Mouse (Mus musculus) midbrain, embryonic 12.5 days (tissue): ENCODE measurements around the gene Med17. TPM values are rescaled to one million over a fixed set of nuclear protein-coding genes. Genes with fewer than 3 reads are reported as not detected.

Source experiments
- ATAC-seq: fragments of 200-750 bp; cut with Nextera tagmentation; 2 replicates; pipeline ENCODE4 v1.8.0; 2017; ENCODE audit warnings: low read depth, moderate TSS enrichment, moderate library complexity; ENCODE audit not compliant: low FRiP score
- H3K27ac ChIP-seq: fragments of 300-500 bp; sonication (generic); replicated peaks from 2 replicates; pipeline ENCODE4 v1.5.1; 2016; ENCODE audit warnings: mild to moderate bottlenecking
- H3K27me3 ChIP-seq: fragments of 300-500 bp; sonication (generic); 2 replicates; pipeline ENCODE4 v1.6.1; 2016; ENCODE audit warnings: mild to moderate bottlenecking
- H3K36me3 ChIP-seq: fragments of 300-500 bp; sonication (generic); 2 replicates; pipeline ENCODE4 v1.6.1; 2016
- H3K4me1 ChIP-seq: fragments of 300-500 bp; sonication (generic); 2 replicates; pipeline ENCODE4 v1.6.1; 2016
- H3K4me2 ChIP-seq: fragments of 300-500 bp; sonication (generic); replicated peaks from 2 replicates; pipeline ENCODE4 v1.6.1; 2016; ENCODE audit warnings: mild to moderate bottlenecking, moderate library complexity
- H3K4me3 ChIP-seq: fragments of 300-500 bp; sonication (generic); 2 replicates; pipeline ENCODE4 v1.5.1; 2016; ENCODE audit warnings: mild to moderate bottlenecking
- H3K9ac ChIP-seq: fragments of 300-500 bp; sonication (generic); replicated peaks from 2 replicates; pipeline ENCODE4 v1.6.1; 2016; ENCODE audit warnings: mild to moderate bottlenecking, moderate library complexity
- H3K9me3 ChIP-seq: fragments of 300-500 bp; sonication (generic); 2 replicates; pipeline ENCODE4 v1.6.1; 2016; ENCODE audit warnings: mild to moderate bottlenecking
- WGBS: fragments of 180-500 bp; shearing (Covaris S2); methylation state at CpG from one replicate; pipeline ENCODE4 v1.1.7; 2016; 5-methylcytosine and 5-hydroxymethylcytosine counted together
- polyA plus RNA-seq: library from polyadenylated mRNA; unstranded; fragments of >200 nt; fragmentation: Nextera tagmentation; extraction: Ambion mirVana; gene quantifications from 2 replicates; pipeline ENCODE4 v1.2.1, GENCODE M21; 2016

Med17 gene
- polyA plus RNA-seq, 1 experiment from 2014 or later: 49.2 TPM

DNA sequence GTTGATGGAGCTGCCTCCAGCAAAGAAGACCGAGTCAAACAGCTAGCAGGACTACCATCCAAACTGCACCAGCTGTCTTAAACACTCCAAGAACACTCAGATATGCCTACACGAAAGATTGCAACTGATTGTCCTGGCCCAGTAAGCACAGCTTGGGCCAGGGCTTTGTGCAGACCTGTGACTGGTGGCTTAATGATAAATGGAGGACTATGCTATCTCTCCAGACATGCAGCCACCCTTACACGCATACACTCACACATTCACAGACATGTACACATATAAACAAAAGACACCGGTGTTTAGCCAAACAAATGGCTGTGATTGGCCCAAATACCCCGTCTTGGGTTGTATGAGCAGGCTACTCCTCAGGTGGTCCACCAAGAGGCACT is 754 bp upstream of the Med17 start:
- no peak for ATAC-seq
- Histone ChIP-seq H3K36me3 (peaks cover 16% of the 10 kb centered on the region), H3K27me3 (no peaks in the 10 kb centered on the region), H3K9me3 (no peaks in the 10 kb centered on the region), H3K9ac (peak overlapping the region; percentile 96), H3K4me1 (peaks cover 19% of the 10 kb centered on the region), H3K4me2 (peak overlapping the region; percentile 80), H3K4me3 (peak overlapping the region; percentile 97), H3K27ac (0 out of 2 replicates have a peak overlapping the region, but pooled peaks have one; percentile 90)
- WGBS: 49% methylated on average over 5 of the region's 5 CpGs

DNA sequence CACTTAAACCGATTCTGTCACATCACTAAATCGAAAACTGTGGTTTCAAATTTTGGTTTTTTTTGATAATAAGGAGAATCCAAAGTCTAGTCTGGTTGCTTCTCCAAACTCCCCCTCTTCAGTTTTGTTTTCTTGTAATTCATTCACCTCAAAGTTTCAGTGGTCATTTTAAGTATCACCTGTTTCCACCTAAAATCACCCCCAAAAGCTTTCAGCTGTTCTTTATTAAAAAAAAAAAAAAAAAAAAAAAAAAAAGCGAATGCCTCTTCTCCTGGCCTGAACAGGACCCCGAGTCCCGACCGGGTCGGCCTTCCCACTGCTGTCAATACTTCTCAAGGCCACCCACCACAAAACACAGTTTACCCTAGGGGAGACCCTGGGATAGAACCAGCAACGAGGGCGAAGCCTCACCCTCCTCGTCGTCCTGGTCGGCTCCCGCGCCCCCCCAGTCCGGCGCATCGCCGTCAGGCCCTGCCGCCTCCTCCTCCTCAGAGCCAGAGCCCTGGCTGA is 537 bp downstream of the Med17 start:
- H3K36me3 ChIP-seq: peaks cover 28% of the 10 kb centered on the region
- no peak for ATAC-seq
- peak overlapping the region; percentile 96 for H3K9ac ChIP-seq
- H3K4me2 ChIP-seq: peak overlapping the region; percentile 80
- peaks cover 19% of the 10 kb centered on the region for H3K4me1 ChIP-seq
- H3K27ac ChIP-seq: peak overlapping the region; percentile 90
- no peaks in the 10 kb centered on the region for H3K27me3 ChIP-seq
- H3K4me3 ChIP-seq: peak overlapping the region; percentile 97
- H3K9me3 ChIP-seq: no peaks in the 10 kb centered on the region
- 10% methylated on average over 19 of the region's 19 CpGs for WGBS

DNA sequence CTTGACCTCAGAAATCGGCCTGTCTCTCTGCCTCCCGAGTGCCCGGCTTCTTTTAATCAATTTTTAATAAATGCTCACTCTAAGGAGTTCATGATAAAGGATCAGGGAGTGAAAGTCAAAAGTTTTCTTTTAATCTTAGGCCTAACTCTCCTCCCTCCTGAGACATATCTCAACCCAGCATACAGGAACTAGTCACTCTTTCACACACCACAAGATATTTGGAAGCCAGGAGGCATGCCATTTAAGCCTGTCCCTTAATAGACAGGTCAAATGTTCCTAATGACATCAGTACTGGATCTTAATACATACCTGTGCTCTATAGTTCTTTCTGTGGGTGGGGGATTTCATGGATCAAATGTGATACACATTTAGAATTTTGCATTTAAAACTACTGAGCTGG is 1.4 kb downstream of the Med17 start:
- H3K4me2 ChIP-seq: no peak overlapping the region
- H3K9me3 ChIP-seq: no peaks in the 10 kb centered on the region
- no peak overlapping the region for H3K9ac ChIP-seq
- no peaks in the 10 kb centered on the region for H3K27me3 ChIP-seq
- no peak for ATAC-seq
- H3K4me1 ChIP-seq: peaks cover 19% of the 10 kb centered on the region
- peaks cover 37% of the 10 kb centered on the region for H3K36me3 ChIP-seq
- H3K27ac ChIP-seq: no peak overlapping the region
- WGBS: 97% methylated on average over 3 of the region's 3 CpGs
- H3K4me3 ChIP-seq: no peak overlapping the region

DNA sequence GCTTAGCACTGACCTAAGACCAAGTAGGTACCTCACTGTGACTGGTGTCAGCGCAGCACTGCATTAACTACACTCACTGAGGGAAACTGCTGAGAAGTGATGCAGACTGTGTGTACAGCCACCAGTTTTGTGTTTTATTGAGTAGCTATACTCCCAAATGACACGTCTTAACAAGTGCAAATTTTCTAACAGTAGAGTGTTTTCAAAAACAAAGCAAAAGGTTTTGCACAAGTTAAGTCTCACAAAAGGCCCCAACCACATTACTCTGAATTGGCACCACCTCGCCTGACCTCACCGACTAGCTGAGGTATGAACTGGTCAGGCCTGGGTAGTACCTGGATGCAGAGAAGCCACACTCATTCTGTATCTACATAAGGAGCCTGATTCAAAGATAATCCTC is 2.9 kb downstream of the Med17 start:
- no peak overlapping the region for H3K9ac ChIP-seq
- peaks cover 52% of the 10 kb centered on the region for H3K36me3 ChIP-seq
- H3K4me2 ChIP-seq: no peak overlapping the region
- peaks cover 19% of the 10 kb centered on the region for H3K4me1 ChIP-seq
- H3K27me3 ChIP-seq: no peaks in the 10 kb centered on the region
- H3K4me3 ChIP-seq: no peak overlapping the region
- ATAC-seq: no peak
- no peak overlapping the region for H3K27ac ChIP-seq
- 97% methylated on average over 4 of the region's 4 CpGs for WGBS
- H3K9me3 ChIP-seq: no peaks in the 10 kb centered on the region

DNA sequence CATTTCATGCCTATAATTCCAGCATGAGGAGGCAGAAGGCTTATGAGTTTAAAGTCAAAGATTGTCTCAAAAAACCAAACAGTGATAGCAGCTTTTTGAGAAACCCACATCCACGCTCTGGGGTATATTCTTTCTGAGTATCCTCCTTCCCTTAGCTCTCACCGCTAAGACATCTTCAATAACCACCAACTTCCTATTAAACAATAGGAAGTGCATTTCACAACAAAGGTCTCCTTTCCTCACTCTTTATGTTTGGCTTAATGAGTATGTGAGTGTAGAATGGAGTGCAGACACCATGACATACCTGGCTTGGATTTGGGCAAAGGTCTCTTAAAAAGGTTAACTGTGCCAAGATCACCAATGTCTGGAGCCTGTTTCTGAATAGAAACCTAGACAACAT is 5.8 kb downstream of the Med17 start:
- peaks cover 10% of the 10 kb centered on the region for H3K4me1 ChIP-seq
- peaks cover 81% of the 10 kb centered on the region for H3K36me3 ChIP-seq
- no peaks in the 10 kb centered on the region for H3K9me3 ChIP-seq
- no peak overlapping the region for H3K4me2 ChIP-seq
- ATAC-seq: no peak
- H3K9ac ChIP-seq: no peak overlapping the region
- WGBS: 92% methylated on average over 2 of the region's 2 CpGs
- H3K27ac ChIP-seq: no peak overlapping the region
- H3K4me3 ChIP-seq: no peak overlapping the region
- no peaks in the 10 kb centered on the region for H3K27me3 ChIP-seq

DNA sequence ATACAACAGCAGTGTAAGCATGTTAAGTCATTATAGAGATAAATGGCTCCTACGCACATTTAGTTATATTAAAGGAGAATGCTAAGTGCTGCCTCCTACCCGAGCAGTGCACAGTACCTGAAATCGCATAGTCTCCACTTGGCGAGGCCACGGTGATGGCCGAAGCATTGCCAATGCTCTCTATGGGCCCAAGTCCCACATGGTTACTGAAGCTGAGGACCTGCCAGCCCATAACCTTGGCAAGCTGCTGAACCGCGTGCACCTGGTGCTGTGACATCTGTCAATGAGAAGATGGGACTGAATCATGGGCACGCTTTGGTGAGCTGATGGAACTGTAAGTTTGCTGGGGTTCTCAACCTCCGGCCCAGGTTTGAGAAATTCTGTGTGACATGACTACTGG is 16.2 kb downstream of the Med17 start:
- H3K4me3 ChIP-seq: no peak overlapping the region
- ATAC-seq: no peak
- 97% methylated on average over 10 of the region's 10 CpGs for WGBS
- H3K36me3 ChIP-seq: peaks cover 80% of the 10 kb centered on the region
- no peaks in the 10 kb centered on the region for H3K27me3 ChIP-seq
- H3K4me1 ChIP-seq: no peaks in the 10 kb centered on the region
- H3K4me2 ChIP-seq: no peak overlapping the region
- no peaks in the 10 kb centered on the region for H3K9me3 ChIP-seq
- H3K9ac ChIP-seq: no peak overlapping the region
- H3K27ac ChIP-seq: no peak overlapping the region

DNA sequence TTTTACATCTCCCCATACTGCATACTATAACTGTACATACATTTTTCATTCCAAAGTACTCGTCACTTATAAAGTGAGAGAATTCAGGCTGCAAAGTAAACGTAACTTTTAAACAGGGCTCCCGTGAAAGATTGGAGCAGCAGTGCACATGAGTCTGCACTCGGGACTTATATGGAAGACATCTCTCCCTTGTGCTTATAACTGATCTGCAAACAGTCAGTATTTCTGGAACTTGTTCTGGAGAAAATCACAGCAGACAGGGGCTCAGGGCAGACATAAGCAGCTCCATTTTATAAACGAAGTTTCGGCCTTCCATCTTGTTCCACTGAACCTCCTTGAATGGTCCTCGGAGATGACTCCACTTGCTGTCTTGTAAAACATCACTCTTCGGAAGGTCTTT is 17.8 kb downstream of the Med17 start:
- WGBS: 95% methylated on average over 8 of the region's 8 CpGs

DNA sequence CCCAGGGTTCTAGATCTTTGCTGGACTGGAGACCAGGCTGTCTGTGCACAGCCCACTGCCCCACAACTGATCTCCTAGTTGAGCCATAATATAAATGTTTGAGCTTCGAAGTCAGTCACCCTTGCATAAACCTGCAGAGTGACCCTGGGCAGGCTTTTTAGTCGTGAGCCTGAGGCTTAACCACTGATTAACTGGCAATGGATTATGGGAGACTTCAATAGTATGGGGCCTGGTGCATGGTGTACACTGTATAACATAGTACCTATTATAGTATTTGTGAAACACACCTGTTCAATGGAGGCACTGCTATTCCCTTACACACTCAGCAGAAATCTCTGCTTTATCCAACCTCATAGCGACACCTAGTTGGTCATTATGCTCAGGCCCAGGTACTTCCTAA is 23.5 kb downstream of the Med17 start:
- no peak overlapping the region for H3K4me2 ChIP-seq
- WGBS: 78% methylated on average over 3 of the region's 3 CpGs
- H3K27ac ChIP-seq: no peak overlapping the region
- peaks cover 10% of the 10 kb centered on the region for H3K36me3 ChIP-seq
- ATAC-seq: no peak
- no peaks in the 10 kb centered on the region for H3K9me3 ChIP-seq
- H3K4me1 ChIP-seq: no peaks in the 10 kb centered on the region
- H3K27me3 ChIP-seq: no peaks in the 10 kb centered on the region
- H3K4me3 ChIP-seq: no peak overlapping the region
- H3K9ac ChIP-seq: no peak overlapping the region

More for the DNA sequence above, 17.8 kb downstream of the Med17 start:
- H3K4me1 ChIP-seq: no peaks in the 10 kb centered on the region
- no peaks in the 10 kb centered on the region for H3K27me3 ChIP-seq
- no peak for ATAC-seq
- peaks cover 66% of the 10 kb centered on the region for H3K36me3 ChIP-seq
- no peak overlapping the region for H3K4me3 ChIP-seq
- no peak overlapping the region for H3K9ac ChIP-seq
- no peak overlapping the region for H3K4me2 ChIP-seq
- no peaks in the 10 kb centered on the region for H3K9me3 ChIP-seq
- H3K27ac ChIP-seq: no peak overlapping the region

DNA sequence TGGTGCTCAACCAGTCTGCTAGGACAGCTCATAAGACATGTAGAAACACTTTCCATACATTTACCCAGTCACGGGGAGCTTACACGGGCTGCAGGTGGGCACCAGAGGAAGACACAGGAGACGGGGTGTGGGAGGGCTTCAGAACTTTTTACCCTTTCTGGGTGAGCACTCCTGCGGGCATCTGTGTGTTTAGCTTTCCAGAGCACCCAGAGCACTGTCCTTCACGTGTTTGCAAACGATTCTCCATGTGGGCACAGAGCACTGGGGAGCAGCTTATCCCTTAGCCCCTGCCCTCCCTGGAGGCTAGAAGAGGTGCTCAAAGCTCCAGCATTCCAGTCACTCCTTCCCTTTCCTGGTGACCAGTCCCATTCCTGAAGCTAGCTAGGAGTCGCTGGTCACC is 25.2 kb downstream of the Med17 start:
- Histone ChIP-seq H3K4me3 (no peak overlapping the region), H3K27me3 (no peaks in the 10 kb centered on the region), H3K9me3 (no peaks in the 10 kb centered on the region), H3K27ac (no peak overlapping the region), H3K4me1 (no peaks in the 10 kb centered on the region), H3K36me3 (no peaks in the 10 kb centered on the region), H3K4me2 (no peak overlapping the region), H3K9ac (no peak overlapping the region)
- WGBS: 85% methylated on average over 7 of the region's 7 CpGs
- ATAC-seq: no peak

DNA sequence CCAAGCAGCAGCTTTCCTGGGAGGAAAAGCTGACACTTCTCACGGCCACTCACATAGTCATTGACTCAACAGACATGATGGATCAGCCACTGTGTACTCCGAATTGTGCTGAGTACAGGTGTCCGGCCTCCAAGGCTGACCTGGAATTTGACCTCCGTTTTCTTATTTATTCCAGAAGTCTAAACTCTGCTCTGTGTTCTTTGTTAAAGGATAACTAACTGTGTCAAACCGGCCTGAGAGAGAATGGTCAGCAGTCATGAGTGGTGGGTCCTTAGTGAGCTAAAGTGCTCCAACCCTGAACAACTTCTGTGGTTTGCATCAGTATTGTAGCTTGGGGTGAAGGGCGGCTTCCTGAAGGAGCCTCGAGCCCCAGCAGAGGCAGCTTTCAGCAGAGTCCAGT is 27.5 kb downstream of the Med17 start:
- H3K4me2 ChIP-seq: no peak overlapping the region
- no peak overlapping the region for H3K9ac ChIP-seq
- no peaks in the 10 kb centered on the region for H3K4me1 ChIP-seq
- no peak overlapping the region for H3K4me3 ChIP-seq
- H3K9me3 ChIP-seq: no peaks in the 10 kb centered on the region
- no peak overlapping the region for H3K27ac ChIP-seq
- no peaks in the 10 kb centered on the region for H3K27me3 ChIP-seq
- H3K36me3 ChIP-seq: no peaks in the 10 kb centered on the region
- ATAC-seq: no peak
- WGBS: 82% methylated on average over 7 of the region's 7 CpGs

DNA sequence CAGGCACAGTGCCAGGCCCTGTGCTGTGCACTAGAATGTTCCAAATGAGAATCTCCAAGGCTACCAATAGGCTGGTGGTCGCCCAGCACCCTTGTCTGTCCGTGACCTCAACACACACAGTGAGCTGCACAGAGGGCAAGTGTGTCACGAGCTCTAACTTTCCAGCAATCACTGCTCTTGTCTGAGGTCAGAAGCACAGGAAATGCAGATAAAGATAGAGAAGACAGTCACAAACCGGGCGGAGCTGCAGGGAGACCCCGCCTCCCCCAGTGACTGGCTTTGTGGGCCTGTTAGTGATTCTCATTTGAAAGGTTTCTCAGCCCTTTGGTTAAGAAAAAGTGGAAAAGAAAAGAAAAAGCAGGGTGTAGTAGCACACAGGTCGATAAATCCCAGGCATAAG is 29.4 kb downstream of the Med17 start:
- 70% methylated on average over 7 of the region's 7 CpGs for WGBS
- H3K9ac ChIP-seq: no peak overlapping the region
- ATAC-seq: no peak
- H3K27ac ChIP-seq: no peak overlapping the region
- H3K27me3 ChIP-seq: no peaks in the 10 kb centered on the region
- H3K36me3 ChIP-seq: no peaks in the 10 kb centered on the region
- no peaks in the 10 kb centered on the region for H3K9me3 ChIP-seq
- no peak overlapping the region for H3K4me2 ChIP-seq
- no peaks in the 10 kb centered on the region for H3K4me1 ChIP-seq
- no peak overlapping the region for H3K4me3 ChIP-seq

DNA sequence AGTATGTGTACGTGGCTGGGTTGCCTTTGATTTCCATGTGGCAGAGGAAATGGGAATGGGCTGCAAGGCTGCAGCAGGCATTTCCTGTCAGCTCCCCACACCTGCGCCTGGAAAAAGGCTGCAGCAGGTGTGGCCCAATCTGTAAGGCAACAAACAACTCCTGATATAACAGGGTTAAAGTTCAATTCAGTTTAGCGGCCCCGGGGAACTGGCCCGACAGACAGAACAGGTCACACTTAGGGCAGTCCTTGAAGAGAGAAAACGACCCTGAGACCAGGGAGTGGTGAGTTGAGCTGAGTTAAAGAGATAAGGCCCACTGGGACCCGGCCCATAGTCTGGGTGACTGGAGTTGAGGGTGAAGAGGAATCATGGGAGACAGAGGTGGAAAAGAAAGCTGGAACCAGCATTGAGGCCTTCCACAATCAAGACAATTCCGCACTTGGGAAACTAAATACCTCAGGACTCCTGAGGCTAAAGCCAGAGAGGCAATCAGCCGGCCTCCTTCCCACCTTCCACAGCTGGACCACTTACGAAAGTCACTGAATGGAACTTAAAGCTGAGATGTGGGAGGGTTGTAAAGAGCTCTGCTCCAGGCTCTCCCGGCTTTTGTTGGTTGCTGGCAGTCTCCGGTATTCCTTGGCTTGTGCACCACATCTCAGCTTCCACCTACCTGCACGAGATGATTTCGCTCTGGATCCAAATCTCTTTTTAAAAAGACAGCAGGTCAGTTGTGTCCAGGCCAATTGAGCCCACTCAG is 34.2 kb downstream of the Med17 start:
- Histone ChIP-seq H3K27ac (no peak overlapping the region), H3K4me3 (no peak overlapping the region), H3K9ac (no peak overlapping the region), H3K4me1 (no peaks in the 10 kb centered on the region), H3K36me3 (no peaks in the 10 kb centered on the region), H3K9me3 (no peaks in the 10 kb centered on the region), H3K4me2 (no peak overlapping the region), H3K27me3 (peaks cover 3% of the 10 kb centered on the region)
- 78% methylated on average over 14 of the region's 14 CpGs for WGBS
- no peak for ATAC-seq

DNA sequence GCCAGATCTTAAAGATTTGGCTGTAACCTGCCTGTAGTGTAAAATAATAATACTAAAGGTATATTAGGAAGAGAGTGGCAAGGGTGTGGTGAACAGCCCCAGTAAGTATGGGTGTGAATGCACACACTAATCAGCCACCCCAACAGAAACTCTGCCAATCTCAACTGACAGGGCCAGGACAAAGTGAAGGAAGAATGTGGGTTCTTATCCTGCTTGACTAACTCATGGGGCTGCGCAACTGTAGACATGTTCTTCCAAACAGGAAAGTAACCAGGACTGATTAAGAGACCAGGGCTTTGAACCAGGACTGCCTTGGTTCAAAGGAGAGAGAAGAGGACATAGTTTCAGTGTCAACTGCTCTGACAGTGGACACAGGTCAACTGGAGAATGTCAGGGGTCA is 37.6 kb downstream of the Med17 start:
- no peak overlapping the region for H3K27ac ChIP-seq
- 100% methylated on average over 1 of the region's 1 CpGs for WGBS
- H3K36me3 ChIP-seq: no peaks in the 10 kb centered on the region
- H3K27me3 ChIP-seq: peaks cover 23% of the 10 kb centered on the region
- H3K4me3 ChIP-seq: no peak overlapping the region
- H3K4me2 ChIP-seq: no peak overlapping the region
- H3K9ac ChIP-seq: no peak overlapping the region
- ATAC-seq: no peak
- no peaks in the 10 kb centered on the region for H3K9me3 ChIP-seq
- H3K4me1 ChIP-seq: peaks cover 7% of the 10 kb centered on the region; the same call in 1 of the 2 replicates
